Mouse (Mus musculus) testis, adult 2 months (tissue): Measurements from ENCODE around the gene Wdr89.

Experiments used
- CTCF ChIP-seq: fragments of 200-500 bp; IDR thresholded peaks from 2 replicates; pipeline ENCODE4 v1.5.1; 2012; ENCODE audit warnings: low read depth, mild to moderate bottlenecking, inconsistent platforms, low read length, moderate library complexity; ENCODE audit not compliant: control insufficient read depth, insufficient read depth, insufficient replicate concordance
- POLR2A ChIP-seq: fragments of 200-500 bp; IDR thresholded peaks from 2 replicates; pipeline ENCODE4 v1.6.1; 2012; ENCODE audit warnings: low read depth, mild to moderate bottlenecking, inconsistent platforms, low read length, moderate library complexity; ENCODE audit not compliant: control insufficient read depth

GRCm38 (mm10) chr12:75612711-75613110, 56.6 kb downstream of the Wdr89 start:
- no peak for TF ChIP-seq CTCF
- TF ChIP-seq POLR2A = no peak
